Mouse (Mus musculus) lung, postnatal 36 days (tissue): ENCODE data around the gene Cbx5.
"Not testable (repeated sequence)": the region's sequence is repeated elsewhere in the genome, so short reads cannot be mapped to it uniquely, and the experiment has no call there.

Source experiments
- DNase-seq: peaks from one replicate; pipeline ENCODE4 v3.0.0; 2022; ENCODE audit warnings: mixed read lengths

The Cbx5 gene

GRCm38 (mm10) chr15:103250195-103250740 is 10.7 kb upstream of the Cbx5 start:
- peak; percentile 80 for DNase-seq

- DNase-seq = not testable (repeated sequence)
These were observed 9.9 kb upstream of the Cbx5 start for GRCm38 (mm10) chr15:103249511-103249910.

GRCm38 (mm10) chr15:103248401-103249313 is 9.0 kb upstream of the Cbx5 start:
- DNase-seq = no peak

- no peak for DNase-seq
These were observed 8.3 kb upstream of the Cbx5 start for GRCm38 (mm10) chr15:103247782-103248400.

- no peak for DNase-seq
These were observed 7.6 kb upstream of the Cbx5 start for GRCm38 (mm10) chr15:103247078-103247781.

GRCm38 (mm10) chr15:103245616-103246015 is 6.0 kb upstream of the Cbx5 start:
- no peak for DNase-seq

- DNase-seq = no peak
These were observed 3.3 kb upstream of the Cbx5 start for GRCm38 (mm10) chr15:103242885-103243284.

GRCm38 (mm10) chr15:103241071-103242018 is 1.7 kb upstream of the Cbx5 start:
- not testable (repeated sequence) for DNase-seq

- DNase-seq = peak; percentile 99
These were observed 778 bp upstream of the Cbx5 start, which contains the start of gene Hnrnpa1 for GRCm38 (mm10) chr15:103240160-103241028. TSS of gene Hnrnpa1 (plus strand) at chr15:103240432.

GRCm38 (mm10) chr15:103239130-103239684 is 409 bp downstream of the Cbx5 start:
- peak; percentile 98 for DNase-seq

GRCm38 (mm10) chr15:103237295-103237694 is 2.3 kb downstream of the Cbx5 start:
- DNase-seq = no peak

GRCm38 (mm10) chr15:103233119-103233518 is 6.5 kb downstream of the Cbx5 start:
- no peak for DNase-seq

GRCm38 (mm10) chr15:103228904-103229303 is 10.7 kb downstream of the Cbx5 start:
- DNase-seq = peak; percentile 33

GRCm38 (mm10) chr15:103227572-103227971 is 12.0 kb downstream of the Cbx5 start:
- no peak for DNase-seq

GRCm38 (mm10) chr15:103227022-103227421 is 12.6 kb downstream of the Cbx5 start:
- DNase-seq = no peak

- no peak for DNase-seq
These were observed 15.5 kb downstream of the Cbx5 start for GRCm38 (mm10) chr15:103224161-103224560.

GRCm38 (mm10) chr15:103221386-103221785 is 18.2 kb downstream of the Cbx5 start:
- DNase-seq = no peak

GRCm38 (mm10) chr15:103220785-103221184 is 18.8 kb downstream of the Cbx5 start:
- DNase-seq = peak; percentile 40

GRCm38 (mm10) chr15:103216052-103216451 is 23.6 kb downstream of the Cbx5 start:
- DNase-seq = no peak
